Mouse (Mus musculus) cortical plate, adult 2 months (tissue): ENCODE data around the gene Pgap1. TPM values are rescaled to one million over a fixed set of nuclear protein-coding genes. Genes with fewer than 3 reads are reported as not detected.

ENCODE experiments used
- H3K27ac ChIP-seq: fragments of 200-500 bp; 2 replicates; pipeline ENCODE4 v1.5.1; 2012; ENCODE audit warnings: low read length, control low read depth, inconsistent platforms; ENCODE audit not compliant: insufficient read depth
- H3K4me1 ChIP-seq: fragments of 200-500 bp; 2 replicates; pipeline ENCODE4 v1.6.1; 2011; ENCODE audit warnings: low read length; ENCODE audit not compliant: control insufficient read depth, insufficient read depth
- H3K4me3 ChIP-seq: fragments of 200-500 bp; 2 replicates; pipeline ENCODE4 v1.5.1; 2011; ENCODE audit warnings: mild to moderate bottlenecking, low read length, control low read depth; ENCODE audit not compliant: insufficient read depth
- CTCF ChIP-seq: fragments of 200-500 bp; IDR thresholded peaks from 2 replicates; pipeline ENCODE4 v1.5.1; 2011; ENCODE audit warnings: mild to moderate bottlenecking, control low read depth, low read length; ENCODE audit not compliant: insufficient read depth; ENCODE audit errors: extremely low read depth
- POLR2A ChIP-seq: fragments of 200-500 bp; IDR thresholded peaks from 2 replicates; pipeline ENCODE4 v1.6.1; 2011; ENCODE audit warnings: mild to moderate bottlenecking, low read length, control low read depth; ENCODE audit not compliant: insufficient read depth; ENCODE audit errors: extremely low read depth
- polyA plus RNA-seq: library from polyadenylated mRNA; depleted of rRNA; stranded (reverse); fragments of >200 nt; gene quantifications from 2 replicates; pipeline ENCODE4 v1.2.3, GENCODE M21; 2012

The Pgap1 gene
- polyA plus RNA-seq, 1 experiment, result 7.5 TPM

GRCm38 (mm10) chr1:54531170-54531569 is 26.3 kb downstream of the Pgap1 start:
- Histone ChIP-seq H3K4me3 (no peak overlapping the region), H3K4me1 (no peaks in the 10 kb centered on the region), H3K27ac (no peak overlapping the region)
- TF ChIP-seq CTCF (no peak), POLR2A (no peak)

- TF ChIP-seq CTCF (no peak), POLR2A (no peak)
- Histone ChIP-seq H3K4me1 (no peaks in the 10 kb centered on the region), H3K4me3 (no peak overlapping the region), H3K27ac (no peak overlapping the region)
Observed at GRCm38 (mm10) chr1:54523717-54524116, 33.8 kb downstream of the Pgap1 start.

GRCm38 (mm10) chr1:54520062-54520577 is 37.4 kb downstream of the Pgap1 start:
- no peak for TF ChIP-seq CTCF
- no peak for TF ChIP-seq POLR2A
- no peak overlapping the region for H3K4me3 ChIP-seq
- no peak overlapping the region for H3K27ac ChIP-seq
- H3K4me1 ChIP-seq, result no peaks in the 10 kb centered on the region

GRCm38 (mm10) chr1:54513836-54514235 is 43.6 kb downstream of the Pgap1 start:
- TF ChIP-seq CTCF (no peak), POLR2A (no peak)
- Histone ChIP-seq H3K4me1 (no peaks in the 10 kb centered on the region), H3K4me3 (no peak overlapping the region), H3K27ac (no peak overlapping the region)

- no peak for TF ChIP-seq POLR2A
- TF ChIP-seq CTCF, result no peak
- Histone ChIP-seq H3K27ac (no peak overlapping the region), H3K4me3 (no peak overlapping the region), H3K4me1 (no peaks in the 10 kb centered on the region)
Observed at GRCm38 (mm10) chr1:54498496-54498895, 59.0 kb downstream of the Pgap1 start.

GRCm38 (mm10) chr1:54496254-54496653 is 61.2 kb downstream of the Pgap1 start:
- no peak overlapping the region for H3K27ac ChIP-seq
- no peak for TF ChIP-seq POLR2A
- TF ChIP-seq CTCF, result no peak
- no peaks in the 10 kb centered on the region for H3K4me1 ChIP-seq
- no peak overlapping the region for H3K4me3 ChIP-seq

- Histone ChIP-seq H3K4me3 (no peak overlapping the region), H3K27ac (no peak overlapping the region), H3K4me1 (no peaks in the 10 kb centered on the region)
- TF ChIP-seq CTCF (no peak), POLR2A (no peak)
Observed at GRCm38 (mm10) chr1:54493496-54493895, 64.0 kb downstream of the Pgap1 start.

GRCm38 (mm10) chr1:54492435-54492841 is 65.0 kb downstream of the Pgap1 start:
- TF ChIP-seq POLR2A (no peak), CTCF (no peak)
- Histone ChIP-seq H3K4me1 (no peaks in the 10 kb centered on the region), H3K27ac (no peak overlapping the region), H3K4me3 (no peak overlapping the region)

GRCm38 (mm10) chr1:54484744-54485420 is 72.6 kb downstream of the Pgap1 start:
- no peaks in the 10 kb centered on the region for H3K4me1 ChIP-seq
- TF ChIP-seq CTCF (no peak), POLR2A (no peak)

GRCm38 (mm10) chr1:54480491-54480890 is 77.0 kb downstream of the Pgap1 start:
- Histone ChIP-seq H3K27ac (no peak overlapping the region), H3K4me1 (no peaks in the 10 kb centered on the region), H3K4me3 (no peak overlapping the region)
- TF ChIP-seq POLR2A (no peak), CTCF (no peak)

More at GRCm38 (mm10) chr1:54484744-54485420, 72.6 kb downstream of the Pgap1 start:
- no peak overlapping the region for H3K4me3 ChIP-seq
- H3K27ac ChIP-seq, result no peak overlapping the region
